Mouse (Mus musculus): ENCODE measurements around the gene Epn2. TPM values are rescaled to one million over a fixed set of nuclear protein-coding genes. Genes with fewer than 3 reads are reported as not detected.

Gene Epn2
- polyA plus RNA-seq, 1 experiment = 9.3 TPM

DNA sequence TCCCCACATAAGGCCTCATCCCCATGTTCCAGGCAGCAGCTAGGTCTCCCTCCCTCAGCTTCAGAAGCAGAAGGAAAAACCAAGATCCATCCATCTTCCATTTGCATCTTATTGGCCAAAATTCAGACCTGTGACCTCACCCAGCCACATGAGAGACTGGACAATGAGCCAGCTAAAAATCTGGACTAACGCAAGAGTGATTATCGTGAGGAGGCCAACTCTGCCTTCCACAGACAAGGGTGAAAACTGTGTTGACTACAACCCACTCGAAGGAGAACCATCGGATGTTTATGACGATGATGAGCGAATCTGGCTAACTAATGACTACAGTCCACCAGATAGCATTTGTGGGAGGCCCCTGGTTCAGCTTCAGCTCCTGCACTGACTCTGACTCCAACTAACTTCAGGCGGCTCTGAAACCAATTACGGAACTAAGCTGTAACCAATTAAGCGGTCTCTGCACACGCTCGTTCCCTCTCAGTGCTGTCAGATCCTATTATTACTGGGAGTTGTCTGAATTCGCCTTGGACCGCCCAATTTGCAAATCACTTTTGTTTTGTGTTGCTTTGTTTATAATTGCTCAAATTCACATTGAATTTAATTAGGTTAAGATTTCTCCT lies 96.2 kb downstream of the Epn2 start:
- 93% methylated on average over 13 of the region's 13 CpGs for WGBS

DNA sequence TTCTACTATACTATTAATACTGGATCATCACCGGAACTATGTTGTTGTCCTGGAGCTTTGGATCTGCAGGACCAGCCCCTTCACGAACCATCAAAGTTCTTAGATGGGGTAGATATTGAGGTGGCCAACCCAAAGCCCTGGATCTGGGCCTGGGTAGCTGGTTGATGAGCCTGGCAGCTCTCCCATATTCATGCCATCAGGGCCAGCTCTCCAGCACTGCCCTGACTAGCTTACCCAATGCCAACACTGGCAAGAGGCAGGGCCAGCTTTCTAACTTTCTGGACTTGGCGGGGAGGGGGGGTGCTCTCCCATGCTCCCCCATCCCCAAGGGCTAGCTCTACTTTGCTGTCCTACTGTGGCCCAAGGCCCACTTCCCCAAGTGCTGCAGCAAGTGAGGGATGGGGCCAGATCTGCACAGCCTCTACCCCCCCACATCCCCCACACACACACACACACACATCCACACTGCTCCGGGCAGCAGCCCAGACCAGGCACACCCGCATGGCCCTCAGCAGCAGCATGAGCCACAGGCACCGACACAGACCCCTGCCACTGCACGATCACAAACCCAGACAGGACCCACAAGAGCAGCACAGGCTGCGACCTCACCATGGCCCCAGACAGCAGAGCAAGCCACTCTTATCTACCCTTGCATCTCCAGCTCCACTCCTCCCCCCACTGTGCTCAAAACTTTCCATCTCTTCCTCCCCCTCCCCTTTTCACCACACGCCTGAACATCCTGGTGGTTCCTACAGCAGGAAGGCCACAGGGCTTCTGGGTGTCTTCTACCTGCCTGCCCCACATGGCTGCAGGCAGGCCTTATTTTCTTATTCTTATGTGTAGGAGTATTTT lies 98.0 kb downstream of the Epn2 start:
- no peaks in the 10 kb centered on the region for H3K4me1 ChIP-seq (ENCODE audit: control insufficient read depth, insufficient read depth, insufficient read length)
- no peak for TF ChIP-seq CTCF (IDR thresholded peaks at IDR 0.05; ENCODE audit: extremely low read depth, insufficient read depth, insufficient read length, insufficient replicate concordance)
- TF ChIP-seq POLR2A (IDR thresholded peaks at IDR 0.05; ENCODE audit: low read depth, low read length) = no peak
- no peaks in the 10 kb centered on the region for H3K36me3 ChIP-seq (ENCODE audit: control insufficient read depth, insufficient read depth, low read length)
- 51% methylated on average over 9 of the region's 9 CpGs for WGBS
- H3K27me3 ChIP-seq (ENCODE audit: control insufficient read depth, insufficient read depth, low read length) = no peaks in the 10 kb centered on the region
- DNase-seq (ENCODE audit: low read depth in 1 of 2, low spot score in 2 of 2) = no peak
- H3K4me3 ChIP-seq (ENCODE audit: extremely low read depth, insufficient read depth, insufficient read length) = no peak overlapping the region
- H3K27ac ChIP-seq (ENCODE audit: insufficient read depth, low read length) = no peak overlapping the region

More for the DNA sequence above, 96.2 kb downstream of the Epn2 start:
- Histone ChIP-seq H3K27me3 (ENCODE audit: control insufficient read depth, insufficient read depth, low read length) (no peaks in the 10 kb centered on the region), H3K36me3 (ENCODE audit: control insufficient read depth, insufficient read depth, low read length) (no peaks in the 10 kb centered on the region), H3K4me1 (ENCODE audit: control insufficient read depth, insufficient read depth, insufficient read length) (no peaks in the 10 kb centered on the region), H3K27ac (ENCODE audit: insufficient read depth, low read length) (no peak overlapping the region), H3K4me3 (ENCODE audit: extremely low read depth, insufficient read depth, insufficient read length) (no peak overlapping the region)
- TF ChIP-seq CTCF (IDR thresholded peaks at IDR 0.05; ENCODE audit: extremely low read depth, insufficient read depth, insufficient read length, insufficient replicate concordance) = no peak
- no peak for TF ChIP-seq POLR2A (IDR thresholded peaks at IDR 0.05; ENCODE audit: low read depth, low read length)
- no peak for DNase-seq (ENCODE audit: low read depth in 1 of 2, low spot score in 2 of 2)

GRCm38 (mm10) chr11:61478788-61479187 lies 100.7 kb downstream of the Epn2 start:
- DNase-seq (ENCODE audit: low read depth in 1 of 2, low spot score in 2 of 2) = no peak
- H3K4me3 ChIP-seq (ENCODE audit: extremely low read depth, insufficient read depth, insufficient read length) = no peak overlapping the region
- 87% methylated on average over 4 of the region's 4 CpGs for WGBS
- no peak overlapping the region for H3K27ac ChIP-seq (ENCODE audit: insufficient read depth, low read length)
- H3K27me3 ChIP-seq (ENCODE audit: control insufficient read depth, insufficient read depth, low read length) = no peaks in the 10 kb centered on the region
- H3K4me1 ChIP-seq (ENCODE audit: control insufficient read depth, insufficient read depth, insufficient read length) = no peaks in the 10 kb centered on the region
- TF ChIP-seq POLR2A (IDR thresholded peaks at IDR 0.05; ENCODE audit: low read depth, low read length) (no peak), CTCF (IDR thresholded peaks at IDR 0.05; ENCODE audit: extremely low read depth, insufficient read depth, insufficient read length, insufficient replicate concordance) (no peak)
- H3K36me3 ChIP-seq (ENCODE audit: control insufficient read depth, insufficient read depth, low read length) = no peaks in the 10 kb centered on the region

DNA sequence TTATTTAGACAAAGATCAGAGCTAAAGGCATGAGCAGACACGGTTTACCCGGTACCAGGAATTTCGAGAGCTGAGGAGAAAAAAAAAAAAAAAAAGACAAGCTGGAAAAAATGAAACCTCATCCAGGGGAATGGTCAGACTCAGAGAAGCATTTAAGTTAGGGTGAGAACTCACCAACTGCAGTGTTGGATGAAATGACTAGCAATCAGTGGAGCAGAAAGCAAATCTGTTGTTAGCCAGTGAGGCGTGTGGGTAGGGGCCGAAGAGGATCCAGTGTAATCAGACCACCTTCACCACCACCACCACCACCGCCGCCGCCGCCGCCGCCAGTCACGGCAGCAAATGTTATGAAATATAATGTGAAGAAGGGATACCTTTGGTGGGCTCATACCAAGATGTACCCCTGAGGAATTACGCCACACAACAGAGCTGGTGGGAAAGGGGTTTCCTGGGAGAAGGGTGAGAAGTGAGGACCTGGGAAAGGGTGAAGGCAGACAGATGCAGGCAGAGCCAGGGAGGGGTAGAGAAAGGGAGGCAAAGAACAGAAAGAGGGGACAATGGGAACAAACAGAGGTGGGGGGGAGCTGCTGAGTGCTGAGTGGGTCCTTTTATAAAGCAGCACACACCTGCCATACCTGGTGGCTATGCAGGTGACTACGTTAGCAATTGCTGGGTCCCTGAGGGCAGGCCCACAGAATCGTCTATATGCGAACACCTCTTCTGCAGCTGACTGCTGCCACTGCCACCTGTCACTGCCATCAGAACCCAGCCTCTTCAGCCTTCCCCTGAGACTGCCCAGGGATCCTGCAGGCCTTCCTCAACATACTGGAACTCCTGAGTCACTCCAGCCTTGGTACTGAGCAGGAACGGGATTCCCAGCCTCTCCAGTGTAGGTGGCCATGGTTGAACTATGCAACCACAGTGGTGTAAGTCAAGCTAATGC lies 101.7 kb downstream of the Epn2 start:
- WGBS = 84% methylated on average over 17 of the region's 17 CpGs
- DNase-seq (ENCODE audit: low read depth in 1 of 2, low spot score in 2 of 2) = no peak
- no peaks in the 10 kb centered on the region for H3K36me3 ChIP-seq (ENCODE audit: control insufficient read depth, insufficient read depth, low read length)
- H3K4me1 ChIP-seq (ENCODE audit: control insufficient read depth, insufficient read depth, insufficient read length) = no peaks in the 10 kb centered on the region
- H3K27ac ChIP-seq (ENCODE audit: insufficient read depth, low read length) = no peak overlapping the region
- no peaks in the 10 kb centered on the region for H3K27me3 ChIP-seq (ENCODE audit: control insufficient read depth, insufficient read depth, low read length)
- TF ChIP-seq POLR2A (IDR thresholded peaks at IDR 0.05; ENCODE audit: low read depth, low read length) (no peak), CTCF (IDR thresholded peaks at IDR 0.05; ENCODE audit: extremely low read depth, insufficient read depth, insufficient read length, insufficient replicate concordance) (no peak)
- H3K4me3 ChIP-seq (ENCODE audit: extremely low read depth, insufficient read depth, insufficient read length) = no peak overlapping the region

DNA sequence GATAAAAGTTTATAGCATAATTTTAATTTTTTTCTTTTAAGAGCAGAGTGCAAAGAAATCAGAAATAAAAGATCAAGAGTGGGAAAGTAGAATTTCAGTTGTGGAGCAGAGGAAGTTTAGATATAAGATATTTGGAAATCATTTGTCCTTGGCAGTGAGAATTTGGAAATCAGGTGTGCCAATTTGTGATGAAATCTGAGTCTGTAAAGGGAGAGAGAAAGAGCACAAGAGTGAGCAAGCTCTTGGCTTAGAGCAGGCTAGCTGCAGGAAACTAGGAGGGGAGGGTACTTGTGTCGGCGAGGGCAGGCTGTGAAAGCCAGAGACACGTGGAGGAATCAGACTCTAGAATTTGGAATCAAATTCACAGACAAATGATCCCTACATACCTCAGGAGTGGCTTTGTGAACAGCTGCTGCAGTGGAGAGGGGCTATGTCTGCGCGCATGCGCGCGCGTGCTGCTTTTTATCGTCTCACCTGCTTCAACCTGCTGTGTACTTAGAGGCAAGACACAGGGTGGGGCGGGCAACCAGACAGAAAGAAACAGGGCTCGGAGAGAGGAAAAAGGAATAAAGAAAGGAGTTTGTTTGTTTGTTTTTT lies 102.6 kb downstream of the Epn2 start:
- no peak overlapping the region for H3K4me3 ChIP-seq (ENCODE audit: extremely low read depth, insufficient read depth, insufficient read length)
- no peak for DNase-seq (ENCODE audit: low read depth in 1 of 2, low spot score in 2 of 2)

DNA sequence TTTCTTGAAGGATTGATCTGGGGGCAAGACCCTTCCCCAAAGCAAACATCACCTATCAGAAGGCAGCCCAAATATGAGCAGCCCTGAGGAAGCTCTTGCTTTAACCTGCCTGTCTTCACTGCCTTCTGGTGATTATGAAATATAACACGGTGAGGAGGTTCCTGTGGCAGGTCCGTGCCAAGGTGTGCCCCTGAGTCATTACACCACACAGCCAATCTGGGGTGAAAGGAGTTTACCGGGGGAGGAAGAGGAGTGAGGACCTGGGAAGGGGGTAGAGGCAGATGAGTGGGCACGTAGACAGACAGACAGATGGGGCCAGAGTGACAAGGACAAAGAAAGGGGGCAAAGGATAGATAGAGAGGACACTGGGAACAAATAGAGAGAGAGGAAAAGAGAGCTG lies 105.9 kb downstream of the Epn2 start:
- 62% methylated on average over 4 of the region's 4 CpGs for WGBS
- TF ChIP-seq CTCF (IDR thresholded peaks at IDR 0.05; ENCODE audit: extremely low read depth, insufficient read depth, insufficient read length, insufficient replicate concordance) (no peak), POLR2A (IDR thresholded peaks at IDR 0.05; ENCODE audit: low read depth, low read length) (no peak)
- no peak overlapping the region for H3K27ac ChIP-seq (ENCODE audit: insufficient read depth, low read length)
- no peak overlapping the region for H3K4me3 ChIP-seq (ENCODE audit: extremely low read depth, insufficient read depth, insufficient read length)
- H3K4me1 ChIP-seq (ENCODE audit: control insufficient read depth, insufficient read depth, insufficient read length) = no peaks in the 10 kb centered on the region
- H3K27me3 ChIP-seq (ENCODE audit: control insufficient read depth, insufficient read depth, low read length) = no peaks in the 10 kb centered on the region
- no peaks in the 10 kb centered on the region for H3K36me3 ChIP-seq (ENCODE audit: control insufficient read depth, insufficient read depth, low read length)
- no peak for DNase-seq (ENCODE audit: low read depth in 1 of 2, low spot score in 2 of 2)

More for the DNA sequence above, 102.6 kb downstream of the Epn2 start:
- Histone ChIP-seq H3K36me3 (ENCODE audit: control insufficient read depth, insufficient read depth, low read length) (no peaks in the 10 kb centered on the region), H3K27me3 (ENCODE audit: control insufficient read depth, insufficient read depth, low read length) (no peaks in the 10 kb centered on the region), H3K27ac (ENCODE audit: insufficient read depth, low read length) (no peak overlapping the region), H3K4me1 (ENCODE audit: control insufficient read depth, insufficient read depth, insufficient read length) (no peaks in the 10 kb centered on the region)
- TF ChIP-seq POLR2A (IDR thresholded peaks at IDR 0.05; ENCODE audit: low read depth, low read length) = no peak
- TF ChIP-seq CTCF (IDR thresholded peaks at IDR 0.05; ENCODE audit: extremely low read depth, insufficient read depth, insufficient read length, insufficient replicate concordance) = no peak
- 60% methylated on average over 12 of the region's 12 CpGs for WGBS
